In genomic region chr15:27358441-27358840, GRCm38 (mm10) we compare ENCODE assay signal across 18 mouse cellular contexts.
DNase-seq lines count a peak whose midpoint lies in the region; ATAC-seq and TF ChIP-seq lines count a peak whose summit lies in the region.
"Had no signal": no experiment of that assay in that cellular context is flagged by ENCODE, and none has a peak within 500 bp of the region (broad histone marks: within the 10 kb centered on the region; RNA-seq: fewer than 3 reads in every experiment).

No protein-coding gene starts in this region.

- no peak overlapping the region for H3K27ac ChIP-seq in left cerebral cortex, adult 2 months
- no peak overlapping the region for H3K27ac ChIP-seq in cerebellum, adult 2 months (ENCODE audit: insufficient read depth, low read length)
- H3K27ac ChIP-seq in layer of hippocampus, adult 2 months = peak overlapping the region; percentile 75; the same call in 1 of the 2 replicates
- no peak overlapping the region for H3K27ac ChIP-seq in neural tube, embryonic 15.5 days (replicated peaks)
- H3K27ac ChIP-seq: embryonic facial prominence, embryonic 13.5 days; forebrain, embryonic 12.5 days; liver, embryonic 12.5 days; neural tube, embryonic 13.5 days had no signal

- H3K9ac ChIP-seq in neural tube, embryonic 15.5 days (replicated peaks) = no peak overlapping the region
- H3K9ac ChIP-seq: embryonic facial prominence, embryonic 13.5 days; forebrain, embryonic 12.5 days; heart, embryonic 12.5 days; liver, embryonic 12.5 days; neural tube, embryonic 13.5 days had no signal

- DNase-seq in left cerebral cortex, adult 2 months (ENCODE audit: extremely low spot score in 1 of 2, low spot score in 2 of 2) = peak; percentile 20 to 28
- no peak for DNase-seq in left cerebral cortex, adult 11 months (ENCODE audit: low spot score)
- DNase-seq in cerebellum, adult 2 months = peak; percentile 61 to 79
- peak in 1 of 2 experiments; percentile 11 for DNase-seq in layer of hippocampus, adult 2 months (ENCODE audit: low spot score in 2 of 2)
- peak; percentile 55 to 66 for DNase-seq in right cerebral cortex, postnatal 10 days (ENCODE audit: low spot score in 2 of 2)
- DNase-seq in urinary bladder, postnatal 10 days (ENCODE audit: low spot score) = no peak
- DNase-seq in natural killer cell, adult 2 months (ENCODE audit: low spot score in 2 of 2) = no peak
- DNase-seq: gastrocnemius, postnatal 25 days; lung, postnatal 10 days; midbrain, embryonic 14.5 days had no signal

- H3K36me3 ChIP-seq in neural tube, embryonic 15.5 days = no peaks in the 10 kb centered on the region
- H3K36me3 ChIP-seq: embryonic facial prominence, embryonic 13.5 days; forebrain, embryonic 12.5 days; heart, embryonic 12.5 days; liver, embryonic 12.5 days; neural tube, embryonic 13.5 days had no signal

- no peaks in the 10 kb centered on the region for H3K27me3 ChIP-seq in cerebellum, adult 2 months (ENCODE audit: control insufficient read depth, insufficient read depth, low read length)
- no peaks in the 10 kb centered on the region for H3K27me3 ChIP-seq in neural tube, embryonic 15.5 days (replicated peaks)
- H3K27me3 ChIP-seq: embryonic facial prominence, embryonic 13.5 days; forebrain, embryonic 12.5 days; heart, embryonic 12.5 days; liver, embryonic 12.5 days; neural tube, embryonic 13.5 days had no signal

- peaks cover 3% of the 10 kb centered on the region for H3K4me1 ChIP-seq in cerebellum, adult 2 months (ENCODE audit: control insufficient read depth, insufficient read depth, low read length)
- no peaks in the 10 kb centered on the region for H3K4me1 ChIP-seq in neural tube, embryonic 15.5 days
- H3K4me1 ChIP-seq: forebrain, embryonic 12.5 days; heart, embryonic 12.5 days; liver, embryonic 12.5 days; neural tube, embryonic 13.5 days had no signal

- no peak for ATAC-seq in neural tube, embryonic 15.5 days (ENCODE audit: low FRiP score)
- ATAC-seq: CD4-positive, CD25-positive, alpha-beta regulatory T cell, adult 4 months; intestine, postnatal 0 days; liver, embryonic 12.5 days had no signal

- no peaks in the 10 kb centered on the region for H3K9me3 ChIP-seq in neural tube, embryonic 15.5 days (replicated peaks)
- H3K9me3 ChIP-seq: embryonic facial prominence, embryonic 13.5 days; forebrain, embryonic 12.5 days; heart, embryonic 12.5 days; liver, embryonic 12.5 days; neural tube, embryonic 13.5 days had no signal

- no peak overlapping the region for H3K4me3 ChIP-seq in left cerebral cortex, adult 2 months
- H3K4me3 ChIP-seq in cerebellum, adult 2 months (replicated peaks; ENCODE audit: insufficient read depth, low read depth, low read length) = no peak overlapping the region
- H3K4me3 ChIP-seq in layer of hippocampus, adult 2 months = no peak overlapping the region
- no peak overlapping the region for H3K4me3 ChIP-seq in neural tube, embryonic 15.5 days (replicated peaks)
- H3K4me3 ChIP-seq: embryonic facial prominence, embryonic 13.5 days; forebrain, embryonic 12.5 days; heart, embryonic 12.5 days; liver, embryonic 12.5 days; neural tube, embryonic 13.5 days had no signal

- H3K4me2 ChIP-seq in neural tube, embryonic 15.5 days = no peak overlapping the region
- H3K4me2 ChIP-seq: embryonic facial prominence, embryonic 13.5 days; forebrain, embryonic 12.5 days; heart, embryonic 12.5 days; liver, embryonic 12.5 days; neural tube, embryonic 13.5 days had no signal

- WGBS in cerebellum, adult 2 months = 13% methylated on average over 6 of the region's 6 CpGs
- WGBS in neural tube, embryonic 15.5 days = 70% methylated on average over 6 of the region's 6 CpGs

- no peak for TF ChIP-seq CTCF in left cerebral cortex, adult 2 months (IDR thresholded peaks at IDR 0.05)
- no peak for TF ChIP-seq CTCF in cerebellum, adult 2 months (IDR thresholded peaks at IDR 0.05; ENCODE audit: borderline replicate concordance, insufficient read depth, low read depth, low read length)
- TF ChIP-seq CTCF in layer of hippocampus, adult 2 months (conservative IDR thresholded peaks at IDR 0.05) = no peak

- no peak for TF ChIP-seq POLR2A in cerebellum, adult 2 months (IDR thresholded peaks at IDR 0.05; ENCODE audit: borderline replicate concordance, insufficient read depth, low read length)

- intact Hi-C loops in left cerebral cortex, adult 2 months (cut with DNase I) = no loop called here

Comparison
In these comparisons a context has a peak if more than half of its experiments do, and no peak if none do; other contexts are left out.
1. DNase-seq: peak in left cerebral cortex, adult 2 months (2 of 2), cerebellum, adult 2 months (2 of 2) and right cerebral cortex, postnatal 10 days (2 of 2); none in left cerebral cortex, adult 11 months (single experiment), urinary bladder, postnatal 10 days (single experiment) and natural killer cell, adult 2 months (0 of 2).